Mouse (Mus musculus): Measurements from ENCODE around the gene Psma6.

The Psma6 gene

DNA sequence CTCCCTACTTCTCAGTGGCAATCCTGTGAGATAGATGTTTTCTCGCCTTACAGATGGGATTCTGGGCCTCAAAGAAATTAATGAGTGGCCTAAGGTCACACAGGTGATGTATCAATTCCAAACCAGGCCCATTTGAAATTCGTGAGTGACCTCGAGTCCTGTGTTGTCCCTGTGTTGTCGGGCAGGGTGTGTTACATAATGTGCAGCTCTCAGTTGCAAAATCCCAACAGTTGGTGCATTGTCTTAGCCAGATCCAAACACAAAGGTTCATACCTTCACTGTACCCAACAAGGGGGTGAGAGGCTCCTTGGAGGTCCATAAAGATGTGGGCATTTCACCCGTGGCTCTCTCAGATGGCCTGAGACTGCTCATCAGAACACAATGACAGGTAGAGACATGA is 56.4 kb downstream of the Psma6 start:
- DNase-seq: no peak

DNA sequence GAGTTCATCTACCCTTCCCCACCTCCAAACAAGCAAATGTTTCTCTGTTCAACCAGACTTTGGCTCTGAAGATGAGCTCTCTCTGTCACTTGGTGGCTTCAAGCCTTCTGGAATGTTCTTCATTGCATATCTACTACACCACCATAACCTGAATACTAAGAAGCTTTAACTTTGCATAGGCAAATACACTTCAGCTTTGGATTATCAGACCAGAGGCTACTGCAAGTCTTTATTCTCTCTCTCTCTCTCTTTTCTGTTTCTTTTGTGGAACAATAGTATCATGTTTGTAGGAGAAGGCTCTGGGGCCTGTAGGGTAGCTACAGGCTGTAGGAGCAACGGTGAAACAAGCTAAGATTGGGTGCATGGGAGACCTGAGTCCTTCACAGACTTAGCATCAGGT is 58.2 kb downstream of the Psma6 start:
- no peak for DNase-seq

DNA sequence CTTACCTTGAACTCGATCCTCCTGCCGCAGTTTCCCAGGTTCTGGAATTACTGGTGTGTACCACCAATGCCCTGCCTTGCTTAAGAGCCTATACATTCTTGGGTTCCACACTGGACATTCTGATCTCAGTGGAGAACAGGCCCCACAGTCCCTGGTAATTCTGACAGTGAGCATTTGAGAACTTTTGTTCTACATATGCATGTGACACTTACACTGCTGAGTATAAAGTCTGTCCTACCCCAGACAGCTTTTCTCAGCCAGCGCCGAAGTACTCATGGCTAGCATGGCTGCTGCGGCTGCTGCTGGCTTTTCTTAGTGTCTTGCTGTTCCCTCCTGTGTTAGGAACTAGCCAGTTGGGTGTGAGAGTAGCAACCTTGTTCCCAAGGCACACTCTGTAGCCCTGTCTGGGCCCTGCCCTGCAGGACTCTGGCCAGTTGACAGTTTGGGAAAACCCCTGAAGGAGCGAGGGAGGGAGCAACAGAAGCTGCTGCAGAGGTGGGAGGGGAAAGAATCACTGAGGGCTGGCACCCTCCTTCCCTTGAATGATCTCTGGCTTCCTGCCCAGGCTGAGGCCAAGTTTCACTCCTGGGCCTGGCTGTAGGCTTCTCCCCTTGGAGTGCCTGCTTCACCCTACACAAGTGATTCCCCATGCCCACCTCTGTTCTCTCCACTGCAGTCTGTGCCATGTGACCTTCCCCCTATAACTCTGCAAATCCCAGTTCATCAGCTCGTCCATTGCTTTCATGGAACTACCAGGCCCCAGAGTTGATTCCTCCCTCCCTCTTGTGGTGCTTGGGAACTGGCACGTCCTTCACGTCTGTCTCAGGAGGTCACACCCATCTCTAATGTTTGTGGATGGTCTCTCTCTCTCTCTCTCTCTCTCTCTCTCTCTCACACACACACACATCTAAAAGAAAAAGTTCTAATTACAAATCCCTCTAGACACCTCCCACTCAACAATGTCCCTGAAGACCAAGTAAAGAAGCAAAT is 59.1 kb downstream of the Psma6 start:
- peak; percentile 87 to 91 for DNase-seq

DNA sequence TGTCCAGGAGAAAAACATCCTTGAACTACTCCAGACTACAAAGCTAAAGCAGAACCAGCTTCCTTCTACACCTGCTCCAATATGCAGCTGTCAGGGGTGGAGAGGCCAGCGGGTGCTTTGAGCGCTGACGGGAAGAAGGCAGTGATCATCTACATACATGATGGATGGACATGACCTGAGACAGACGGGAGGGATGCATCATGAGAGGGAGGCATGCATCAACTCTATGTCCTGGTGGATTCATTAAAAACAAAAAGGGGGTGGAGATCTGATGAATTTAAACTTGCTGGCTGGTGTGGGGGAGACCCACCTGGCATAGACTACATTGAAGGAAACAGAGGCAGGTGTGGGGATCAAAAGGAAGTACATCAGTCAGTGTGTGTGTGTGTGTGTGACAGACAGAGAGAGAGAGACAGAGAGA is 60.0 kb downstream of the Psma6 start:
- DNase-seq: no peak

- DNase-seq: no peak
These were observed 61.6 kb downstream of the Psma6 start for GRCm38 (mm10) chr12:55445583-55445982.

DNA sequence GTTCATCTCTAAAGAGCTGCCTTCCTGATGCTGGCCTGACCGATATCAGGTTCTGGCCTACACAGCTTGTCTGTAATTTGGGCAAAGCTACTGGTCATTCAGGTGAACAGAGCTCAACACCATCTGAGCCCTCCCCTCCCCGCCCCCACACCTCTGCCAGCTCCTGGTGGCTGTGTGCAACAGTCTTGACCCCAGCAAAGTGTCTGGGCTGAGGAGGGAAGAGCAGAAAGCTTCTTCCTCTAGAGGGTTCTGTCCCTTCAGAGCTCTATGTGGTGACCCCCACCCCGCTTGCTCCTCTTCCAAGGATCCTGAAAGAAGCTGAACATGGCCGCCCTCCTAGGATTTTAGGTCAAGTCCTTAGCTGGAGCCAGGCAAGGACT is 62.3 kb downstream of the Psma6 start:
- DNase-seq: no peak

DNA sequence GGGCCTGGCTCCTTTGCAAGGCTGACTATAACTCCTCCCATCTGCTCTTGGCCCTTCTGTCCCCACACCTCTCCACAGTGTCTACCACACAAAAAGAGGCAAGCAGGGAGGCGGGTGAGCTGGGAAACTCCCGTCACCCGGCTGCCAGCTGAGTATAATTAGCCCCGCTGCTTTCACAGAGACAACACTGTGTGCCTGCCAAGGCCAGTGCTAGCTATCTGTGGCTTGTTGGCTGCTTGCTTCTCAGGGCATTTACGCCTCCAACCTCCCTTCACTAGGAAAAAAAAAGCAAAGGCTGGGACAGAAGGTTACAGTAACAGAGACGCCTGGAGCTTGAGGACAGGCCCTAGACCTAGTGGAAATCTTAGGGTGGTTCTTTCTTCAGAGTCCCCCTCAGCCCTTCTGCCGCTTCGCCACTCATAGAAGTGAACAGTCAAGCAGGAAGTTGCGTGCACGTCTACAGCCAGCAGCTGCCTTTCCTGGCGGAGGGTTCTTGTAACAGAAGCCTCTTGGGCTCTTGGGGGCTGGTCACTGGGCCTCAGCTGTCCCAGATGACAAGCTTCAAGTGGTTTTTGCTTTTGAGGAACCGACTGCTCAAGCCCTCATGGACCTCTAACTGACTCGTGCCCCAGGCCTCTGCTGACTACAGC is 62.8 kb downstream of the Psma6 start:
- DNase-seq: peak; percentile 75 to 90

DNA sequence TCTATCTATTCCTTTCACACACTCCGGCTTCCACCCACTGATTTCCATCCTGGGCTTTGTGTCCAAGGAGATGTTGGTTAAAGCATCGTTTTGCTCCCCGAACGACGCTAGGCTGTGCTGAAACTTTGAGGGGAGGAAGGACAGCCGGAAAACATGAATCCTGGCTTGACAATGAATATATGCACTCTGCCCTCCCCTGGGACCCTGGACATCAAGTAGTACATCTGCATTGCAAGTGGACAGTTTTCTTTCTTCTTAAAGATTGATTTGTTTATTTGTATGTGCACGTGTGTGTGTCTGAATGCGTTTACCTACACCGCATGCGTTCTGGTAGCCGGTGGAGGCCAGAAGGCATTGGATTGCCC is 63.4 kb downstream of the Psma6 start:
- DNase-seq: no peak

- DNase-seq: no peak
These were observed 64.4 kb downstream of the Psma6 start for GRCm38 (mm10) chr12:55448457-55448856.

GRCm38 (mm10) chr12:55449048-55449447 is 65.0 kb downstream of the Psma6 start:
- no peak for DNase-seq

GRCm38 (mm10) chr12:55450421-55450820 is 66.4 kb downstream of the Psma6 start:
- peak; percentile 68 to 70 for DNase-seq

DNA sequence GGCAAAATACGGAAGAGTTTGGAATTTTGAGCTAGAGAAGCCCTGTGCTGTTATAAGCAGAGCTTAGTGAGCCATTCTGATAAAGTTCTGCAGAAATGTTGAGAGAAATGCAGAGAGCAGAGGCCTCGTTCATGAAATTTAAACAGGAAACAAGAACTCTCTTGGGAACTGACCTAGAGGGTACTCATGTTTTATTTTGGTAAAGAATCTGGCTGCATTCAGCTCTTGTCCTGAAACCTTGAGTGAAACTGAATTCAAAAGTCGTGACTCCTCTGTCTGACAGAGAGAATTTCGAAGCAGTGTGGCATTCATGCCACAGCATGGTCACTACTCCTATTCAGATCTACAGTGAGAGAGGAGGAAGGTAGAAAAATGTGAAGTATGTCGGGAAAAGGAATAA is 68.8 kb downstream of the Psma6 start:
- DNase-seq: no peak

GRCm38 (mm10) chr12:55453924-55454323 is 69.9 kb downstream of the Psma6 start:
- DNase-seq: no peak

DNA sequence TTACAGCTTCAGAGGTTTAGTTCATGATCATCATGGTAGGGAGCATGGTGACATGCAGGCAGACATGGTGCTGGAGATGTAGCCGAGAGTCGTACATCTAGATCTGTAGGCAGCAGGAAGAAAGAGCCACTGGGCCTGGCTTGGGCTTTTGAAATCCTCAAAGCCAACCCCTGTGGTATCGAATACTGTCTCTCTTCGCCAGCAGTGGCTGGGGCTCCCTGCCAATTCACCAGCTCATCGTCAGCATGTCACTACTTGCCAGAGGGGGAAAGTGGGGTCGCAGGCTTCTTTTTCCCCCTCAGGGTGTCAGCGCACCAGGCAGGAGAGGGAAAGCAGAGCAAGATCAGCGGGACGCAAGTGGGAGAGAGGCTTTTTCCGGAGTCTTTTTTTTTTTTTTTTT is 71.2 kb downstream of the Psma6 start:
- DNase-seq: no peak

DNA sequence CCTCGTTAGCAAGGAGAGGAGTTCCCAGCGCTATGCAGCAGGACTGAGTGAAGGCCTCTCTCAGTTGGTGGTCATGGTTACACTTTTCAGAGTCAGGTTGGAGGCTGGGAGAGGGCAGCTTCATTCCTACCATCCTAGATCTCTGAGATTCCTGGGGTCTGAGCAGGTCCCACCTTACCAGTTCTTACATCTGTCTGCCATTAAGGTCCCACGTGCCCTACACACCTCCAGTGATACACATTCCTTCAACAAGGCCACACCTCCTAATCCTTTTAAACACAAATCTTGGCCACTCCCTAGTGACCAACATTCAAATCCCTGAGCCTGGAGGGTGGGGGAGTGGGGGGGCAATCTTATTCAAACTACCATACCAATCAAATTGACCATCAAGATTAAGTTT is 72.1 kb downstream of the Psma6 start:
- peak in 1 of 2 experiments; percentile 4 for DNase-seq

- DNase-seq: peak in 1 of 2 experiments; percentile 19
These were observed 72.9 kb downstream of the Psma6 start for GRCm38 (mm10) chr12:55456893-55457292.

DNA sequence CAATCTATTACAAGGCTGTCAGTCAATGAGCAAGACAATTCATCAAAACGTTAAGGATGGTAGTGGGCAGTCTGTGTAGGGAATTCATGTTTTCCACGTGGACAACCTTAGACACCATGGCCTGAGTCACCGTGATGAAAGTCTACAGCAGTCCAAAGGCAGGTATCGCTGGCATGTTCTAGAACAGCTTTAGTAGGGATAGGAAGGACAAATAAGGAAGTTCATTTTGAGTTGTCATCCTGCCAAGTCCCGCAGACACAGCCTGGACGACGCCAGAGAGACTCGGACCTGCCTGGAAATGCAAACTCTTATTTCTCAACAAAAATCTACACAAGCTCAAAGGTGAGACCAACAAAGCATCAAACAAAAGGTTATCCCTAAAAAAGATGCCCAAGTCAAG is 75.7 kb downstream of the Psma6 start:
- DNase-seq: peak in 1 of 2 experiments; percentile 39

- DNase-seq: no peak
These were observed 76.9 kb downstream of the Psma6 start for GRCm38 (mm10) chr12:55460900-55461299.

DNA sequence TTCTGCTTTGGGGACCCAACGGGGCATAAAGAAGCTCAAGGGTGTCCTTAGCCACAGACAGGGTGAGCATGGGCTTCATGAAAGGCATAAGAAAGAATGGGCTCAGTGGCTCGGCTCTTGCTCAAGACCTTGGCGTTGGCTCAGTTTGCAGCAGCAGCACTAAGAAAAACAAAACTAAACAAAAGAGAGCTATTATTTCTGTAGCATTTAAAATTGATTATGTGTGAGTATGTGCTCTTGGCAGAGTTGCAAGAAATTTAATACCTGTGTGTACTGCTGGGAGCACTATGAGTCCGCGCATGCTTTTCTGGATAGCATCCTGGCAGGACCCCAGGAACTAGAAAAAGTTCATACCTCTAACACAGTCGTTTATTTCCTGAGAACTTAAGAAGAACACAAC is 77.7 kb downstream of the Psma6 start:
- DNase-seq: peak in 1 of 2 experiments; percentile 77

GRCm38 (mm10) chr12:55462456-55462855 is 78.4 kb downstream of the Psma6 start:
- no peak for DNase-seq

DNA sequence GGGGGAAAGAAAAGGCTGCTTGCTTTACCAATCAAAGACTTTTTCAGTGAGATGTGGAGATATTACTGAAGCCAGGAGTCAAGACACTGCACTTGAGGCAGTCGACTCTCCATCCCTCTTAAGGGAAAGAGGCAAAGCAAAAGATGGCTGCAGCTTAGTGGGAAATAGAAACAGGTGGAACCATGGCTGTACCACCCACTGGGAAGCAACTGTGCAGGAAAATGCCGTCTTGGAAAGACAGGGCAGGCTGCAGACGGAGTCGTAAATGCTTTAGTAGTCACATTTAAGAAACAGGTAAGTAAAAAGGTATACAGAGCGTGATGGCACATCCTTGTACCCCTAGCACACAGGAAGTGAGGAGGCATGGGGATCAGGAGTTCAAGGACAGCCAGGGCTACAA is 79.1 kb downstream of the Psma6 start:
- DNase-seq: no peak

GRCm38 (mm10) chr12:55463992-55464845 is 80.2 kb downstream of the Psma6 start:
- DNase-seq: peak; percentile 64 to 70

- DNase-seq: peak; percentile 59 to 75
These were observed 80.9 kb downstream of the Psma6 start for GRCm38 (mm10) chr12:55464846-55465361.

Data from lung, postnatal 4 days (tissue).